Mouse (Mus musculus) limb, embryonic 13.5 days (tissue): ENCODE results near the gene Zc2hc1b. TPM values are rescaled to one million over a fixed set of nuclear protein-coding genes. Genes with fewer than 3 reads are reported as not detected.

Source experiments
- ATAC-seq: fragments of 200-750 bp; cut with Nextera tagmentation; 2 replicates; pipeline ENCODE4 v1.8.0; 2017; ENCODE audit warnings: low read depth, moderate number of reproducible peaks, moderate TSS enrichment; ENCODE audit not compliant: low FRiP score
- H3K27ac ChIP-seq: fragments of 300-500 bp; sonication (generic); 2 replicates; pipeline ENCODE4 v1.5.1; 2015; ENCODE audit warnings: inconsistent platforms, mild to moderate bottlenecking, moderate library complexity
- H3K27me3 ChIP-seq: fragments of 300-500 bp; sonication (generic); 2 replicates; pipeline ENCODE4 v1.6.1; 2015; ENCODE audit warnings: mild to moderate bottlenecking, inconsistent platforms
- H3K36me3 ChIP-seq: fragments of 300-500 bp; sonication (generic); 2 replicates; pipeline ENCODE4 v1.6.1; 2015; ENCODE audit warnings: inconsistent platforms, mild to moderate bottlenecking, moderate library complexity
- H3K4me1 ChIP-seq: fragments of 300-500 bp; sonication (generic); 2 replicates; pipeline ENCODE4 v1.6.1; 2015; ENCODE audit warnings: inconsistent platforms
- H3K4me2 ChIP-seq: fragments of 300-500 bp; sonication (generic); replicated peaks from 2 replicates; pipeline ENCODE4 v1.6.1; 2015; ENCODE audit warnings: inconsistent platforms, mild to moderate bottlenecking, moderate library complexity
- H3K4me3 ChIP-seq: fragments of 300-500 bp; sonication (generic); 2 replicates; pipeline ENCODE4 v1.5.1; 2015; ENCODE audit warnings: moderate library complexity, mild to moderate bottlenecking, inconsistent platforms
- H3K9ac ChIP-seq: fragments of 300-500 bp; sonication (generic); 2 replicates; pipeline ENCODE4 v1.6.1; 2015; ENCODE audit warnings: mild to moderate bottlenecking, inconsistent platforms
- H3K9me3 ChIP-seq: fragments of 300-500 bp; sonication (generic); 2 replicates; pipeline ENCODE4 v1.6.1; 2016; ENCODE audit warnings: inconsistent platforms
- WGBS: fragments of 180-500 bp; shearing (Covaris S2); methylation state at CpG from one replicate; pipeline ENCODE4 v1.1.7; 2015; 5-methylcytosine and 5-hydroxymethylcytosine counted together
- polyA plus RNA-seq: library from polyadenylated mRNA; unstranded; fragments of >200 nt; fragmentation: Nextera tagmentation; extraction: Ambion mirVana; gene quantifications from 2 replicates; pipeline ENCODE4 v1.2.1, GENCODE M21; 2015

Gene Zc2hc1b
- polyA plus RNA-seq, 1 experiment from 2014 or later = not detected

DNA sequence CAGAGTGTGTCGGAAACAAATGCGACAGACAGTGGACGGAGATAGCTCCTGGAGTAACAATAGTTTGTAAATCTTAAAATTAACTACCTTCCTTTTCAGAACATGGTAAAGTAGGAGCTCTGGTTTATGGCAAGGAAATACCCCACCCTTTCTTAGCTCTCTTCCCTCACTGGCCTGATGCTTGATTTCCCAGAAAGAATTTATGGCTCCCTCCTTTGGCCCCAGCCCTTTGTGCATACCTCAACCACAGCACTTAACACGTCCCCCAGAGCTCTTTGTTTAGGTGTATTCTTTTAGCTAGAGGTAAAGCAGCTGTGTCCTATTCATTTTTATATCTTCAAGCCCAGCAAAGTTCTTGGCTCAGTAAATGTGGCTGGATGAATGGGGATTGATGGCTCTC is 69.0 kb downstream of the Zc2hc1b start:
- Histone ChIP-seq H3K9ac (no peak overlapping the region), H3K4me1 (peaks cover 36% of the 10 kb centered on the region), H3K27me3 (no peaks in the 10 kb centered on the region), H3K36me3 (peaks cover 8% of the 10 kb centered on the region; the same call in 1 of the 2 replicates), H3K4me3 (no peak overlapping the region), H3K4me2 (no peak overlapping the region), H3K27ac (peak overlapping the region; percentile 83; the same call in 1 of the 2 replicates), H3K9me3 (no peaks in the 10 kb centered on the region)
- 53% methylated on average over 4 of the region's 4 CpGs for WGBS
- ATAC-seq = no peak

DNA sequence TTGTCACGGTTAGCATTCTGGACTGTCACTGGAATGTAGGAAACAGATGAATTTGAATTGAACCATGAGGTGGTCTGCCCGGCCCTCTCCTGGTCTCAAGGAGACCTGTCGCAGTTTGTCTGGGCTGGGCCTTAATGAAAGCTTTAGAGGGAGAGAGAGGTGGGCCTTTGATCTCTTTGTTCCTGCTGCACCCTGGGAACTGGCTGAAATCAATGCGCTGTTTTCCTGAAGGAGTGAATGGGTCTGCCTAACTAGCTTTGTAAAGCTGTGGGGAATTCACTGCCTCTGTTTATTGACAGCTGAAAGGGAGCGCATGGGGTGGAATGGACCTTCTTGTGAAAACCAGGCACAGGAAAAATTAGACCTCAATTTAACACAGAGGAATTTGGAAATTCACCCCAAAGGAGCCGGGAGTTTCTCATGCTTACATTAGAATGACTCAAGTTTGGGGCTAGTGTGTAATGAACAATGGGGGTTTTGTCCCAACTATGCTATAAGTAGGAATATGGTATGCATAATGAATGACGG is 69.7 kb downstream of the Zc2hc1b start:
- H3K27ac ChIP-seq = peak overlapping the region; percentile 83
- peaks cover 8% of the 10 kb centered on the region; the same call in 1 of the 2 replicates for H3K36me3 ChIP-seq
- H3K4me2 ChIP-seq = 0 out of 2 replicates have a peak overlapping the region, but pooled peaks have one; percentile 11
- no peaks in the 10 kb centered on the region for H3K9me3 ChIP-seq
- no peak overlapping the region for H3K9ac ChIP-seq
- no peak overlapping the region for H3K4me3 ChIP-seq
- ATAC-seq = 0 out of 2 replicates have a peak, but pooled peaks have one; percentile 17
- H3K27me3 ChIP-seq = no peaks in the 10 kb centered on the region
- peaks cover 36% of the 10 kb centered on the region for H3K4me1 ChIP-seq
- 13% methylated on average over 7 of the region's 7 CpGs for WGBS

DNA sequence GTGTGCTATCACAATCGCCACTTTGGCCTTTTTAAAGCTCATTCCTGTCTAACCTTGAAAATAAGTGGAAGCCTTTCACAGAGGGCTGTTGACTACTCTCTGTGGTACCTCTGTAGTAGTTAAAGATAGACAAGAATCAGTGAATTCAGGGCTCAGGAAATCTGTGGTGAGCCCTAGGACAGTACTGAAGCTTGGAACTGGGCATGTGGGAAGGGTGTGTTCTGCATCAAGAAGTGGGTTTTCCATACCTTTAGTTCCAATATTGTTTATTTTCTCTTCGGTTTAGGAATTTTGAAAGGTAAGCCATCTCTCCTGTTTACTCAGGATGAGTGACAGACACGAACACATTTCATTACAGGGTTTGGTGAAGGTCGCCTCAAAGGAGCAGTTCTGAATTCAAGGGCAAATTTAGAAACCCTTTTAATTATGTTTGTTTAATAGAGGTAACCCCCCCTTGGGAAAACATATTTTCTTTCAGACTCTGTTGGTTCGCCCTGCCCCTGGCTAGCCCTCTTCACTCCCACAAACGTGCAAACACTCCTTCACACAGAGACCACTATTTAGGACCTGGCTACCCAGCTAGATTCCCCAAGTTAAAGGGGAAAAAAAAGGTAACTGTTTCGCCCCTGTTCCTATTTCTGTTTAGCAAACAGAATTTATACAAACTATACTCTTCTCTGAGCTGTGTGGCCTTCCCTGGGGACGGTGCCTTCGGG is 70.8 kb downstream of the Zc2hc1b start:
- Histone ChIP-seq H3K9me3 (no peaks in the 10 kb centered on the region), H3K4me1 (peaks cover 36% of the 10 kb centered on the region), H3K9ac (no peak overlapping the region), H3K27ac (peak overlapping the region; percentile 83; the same call in 1 of the 2 replicates), H3K4me2 (no peak overlapping the region), H3K4me3 (no peak overlapping the region), H3K27me3 (no peaks in the 10 kb centered on the region), H3K36me3 (peaks cover 3% of the 10 kb centered on the region; the same call in 1 of the 2 replicates)
- WGBS = 71% methylated on average over 9 of the region's 9 CpGs
- peak; percentile 72 for ATAC-seq

DNA sequence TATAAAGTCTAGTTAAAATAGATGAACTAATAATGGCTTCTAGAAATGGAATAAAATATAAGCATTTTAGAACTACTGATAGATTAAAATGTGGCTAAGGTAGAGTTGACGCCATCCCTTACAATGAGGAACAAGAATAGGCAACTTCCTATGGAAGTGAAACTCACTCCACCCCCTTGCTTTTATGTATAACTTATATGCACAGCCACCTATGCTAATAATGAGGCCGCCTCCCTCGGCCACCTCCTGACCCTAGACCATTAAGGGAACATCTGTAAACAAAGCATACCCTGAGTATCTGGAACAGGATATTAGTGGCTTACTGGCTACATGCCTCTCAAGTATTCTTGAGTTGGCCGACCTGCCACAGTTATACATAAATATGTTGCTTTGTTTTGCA is 74.0 kb downstream of the Zc2hc1b start:
- H3K36me3 ChIP-seq = no peaks in the 10 kb centered on the region
- no peaks in the 10 kb centered on the region for H3K27me3 ChIP-seq
- no peak overlapping the region for H3K4me2 ChIP-seq
- no peak overlapping the region for H3K27ac ChIP-seq
- ATAC-seq = no peak
- WGBS = 81% methylated on average over 4 of the region's 4 CpGs
- no peak overlapping the region for H3K4me3 ChIP-seq
- peaks cover 26% of the 10 kb centered on the region for H3K4me1 ChIP-seq
- H3K9me3 ChIP-seq = no peaks in the 10 kb centered on the region
- no peak overlapping the region for H3K9ac ChIP-seq

DNA sequence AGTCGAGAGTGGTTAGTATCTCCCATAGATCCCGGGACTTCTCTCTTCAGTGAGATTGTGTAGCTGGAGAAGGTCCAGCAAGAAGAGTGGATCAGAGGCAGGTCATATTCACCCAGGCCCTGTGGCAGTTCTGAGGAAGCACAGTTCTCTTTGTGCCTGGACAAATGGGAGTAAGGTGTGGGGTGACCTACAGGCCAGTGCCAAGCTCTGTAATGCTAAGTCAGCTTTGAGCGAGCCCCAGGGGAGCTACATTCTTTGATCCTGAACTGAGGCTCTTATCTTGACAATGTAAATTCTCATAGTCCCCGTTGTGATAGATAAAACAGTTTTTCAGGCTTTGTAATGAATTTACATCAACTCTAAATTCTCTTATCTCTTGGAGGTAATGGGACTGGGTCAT is 75.5 kb downstream of the Zc2hc1b start:
- 59% methylated on average over 4 of the region's 4 CpGs for WGBS
- H3K4me1 ChIP-seq = peaks cover 13% of the 10 kb centered on the region

DNA sequence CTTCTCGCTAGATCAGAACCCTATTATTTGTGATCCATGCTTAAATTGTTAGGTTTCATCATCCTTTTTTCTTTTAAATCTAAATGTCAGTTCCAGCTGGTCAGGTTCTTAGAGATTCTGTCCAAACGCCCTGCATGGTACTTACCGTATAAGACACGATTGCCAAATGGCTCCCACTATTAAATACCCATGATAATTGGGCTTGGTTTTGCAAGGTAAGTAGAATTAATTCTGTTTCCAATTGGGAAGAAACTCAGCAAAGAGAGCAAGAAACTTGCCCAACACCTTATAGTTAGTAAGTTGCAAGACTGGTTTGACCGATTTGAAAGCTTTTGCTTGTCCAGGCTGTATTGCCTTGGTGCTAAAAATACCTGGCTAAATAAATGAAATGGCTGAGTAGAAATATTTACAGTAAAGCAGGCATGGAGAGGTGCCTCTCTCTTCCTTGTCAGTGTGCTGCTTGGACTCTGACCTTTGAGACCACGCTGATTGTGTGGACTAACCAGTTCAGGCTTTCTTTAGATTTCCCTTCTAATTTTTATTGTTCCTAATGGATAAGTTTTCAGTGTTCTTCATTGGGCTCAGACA is 77.7 kb downstream of the Zc2hc1b start:
- H3K27me3 ChIP-seq = no peaks in the 10 kb centered on the region
- WGBS = 83% methylated on average over 6 of the region's 6 CpGs
- no peak overlapping the region for H3K4me3 ChIP-seq
- H3K9ac ChIP-seq = no peak overlapping the region
- ATAC-seq = no peak
- H3K36me3 ChIP-seq = no peaks in the 10 kb centered on the region
- H3K9me3 ChIP-seq = no peaks in the 10 kb centered on the region
- H3K4me1 ChIP-seq = no peaks in the 10 kb centered on the region
- no peak overlapping the region for H3K27ac ChIP-seq
- H3K4me2 ChIP-seq = no peak overlapping the region

More for the DNA sequence above, 75.5 kb downstream of the Zc2hc1b start:
- Histone ChIP-seq H3K36me3 (no peaks in the 10 kb centered on the region), H3K27me3 (no peaks in the 10 kb centered on the region), H3K4me3 (no peak overlapping the region), H3K9ac (no peak overlapping the region), H3K27ac (no peak overlapping the region), H3K9me3 (no peaks in the 10 kb centered on the region), H3K4me2 (no peak overlapping the region)
- ATAC-seq = no peak

Other genes starting within 250 kb of the Zc2hc1b start
- gene Stx11, start 213.7 kb downstream of the Zc2hc1b start, polyA plus RNA-seq = 2.2 and 3.5 TPM in 2 replicates
- gene Sf3b5, start 172.7 kb downstream of the Zc2hc1b start, polyA plus RNA-seq = 36.4 and 37.2 TPM in 2 replicates
- 169 and 180 TPM in 2 replicates for gene Plagl1, start 117.5 kb downstream of the Zc2hc1b start, polyA plus RNA-seq
- 65.7 and 73.4 TPM in 2 replicates for gene Ltv1, start 15.1 kb upstream of the Zc2hc1b start, polyA plus RNA-seq